In genomic region chr9:98563137-98564126, GRCm38 (mm10) we compare ENCODE assay signal across 8 mouse cellular contexts. TPM values are rescaled to one million over a fixed set of nuclear protein-coding genes. Genes with fewer than 3 reads are reported as not detected.
DNase-seq lines count a peak whose midpoint lies in the region; ATAC-seq lines count a peak whose summit lies in the region.

Gene Copb2 (plus strand): TSS chr9:98563721.

- no peaks in the 10 kb centered on the region for H3K27me3 ChIP-seq in hindbrain, embryonic 12.5 days

- H3K4me1 ChIP-seq in hindbrain, embryonic 12.5 days, result peaks cover 12% of the 10 kb centered on the region

- under 1% methylated on average over 76 of the region's 76 CpGs for WGBS in hindbrain, embryonic 12.5 days

- peak within 1 kb of the TSS; percentile 86 for H3K27ac ChIP-seq in hindbrain, embryonic 12.5 days

- H3K9ac ChIP-seq in hindbrain, embryonic 12.5 days, result peak within 1 kb of the TSS; percentile 91

- peak; percentile 98 for DNase-seq in Muller cell, postnatal 12 days (ENCODE audit: inconsistent ontology term)
- DNase-seq in cerebellum, adult 9-11 months, result peak; percentile 98
- peak; percentile 97 to 99 for DNase-seq in frontal cortex, postnatal 10 days (ENCODE audit: low spot score in 2 of 2)
- DNase-seq in layer of hippocampus, postnatal 14 days (ENCODE audit: low spot score in 2 of 2), result peak; percentile 99
- DNase-seq in lung, postnatal 14 days, result peak; percentile 99
- DNase-seq in retina, adult 2 months (ENCODE audit: low read depth, low spot score), result peak; percentile 94
- DNase-seq in thymus, postnatal 36 days, result peak; percentile 97 to 99

- peak within 1 kb of the TSS; percentile 79 for H3K4me2 ChIP-seq in hindbrain, embryonic 12.5 days (replicated peaks)

- peak; percentile 98 for ATAC-seq in hindbrain, embryonic 12.5 days (ENCODE audit: low FRiP score)

- H3K9me3 ChIP-seq in hindbrain, embryonic 12.5 days (replicated peaks), result no peaks in the 10 kb centered on the region

- peaks cover 6% of the 10 kb centered on the region; the same call in 1 of the 2 replicates for H3K36me3 ChIP-seq in hindbrain, embryonic 12.5 days

- peak within 1 kb of the TSS; percentile 86 for H3K4me3 ChIP-seq in hindbrain, embryonic 12.5 days

RNA-seq across cellular contexts. Expression of gene Copb2, which starts in this region (rescaled TPM):
- 175 and 187 TPM in 2 replicates for polyA plus RNA-seq in hindbrain, embryonic 12.5 days (2016; fragmentation: Nextera tagmentation; extraction: Ambion mirVana)
- total RNA-seq in layer of hippocampus, postnatal 14 days (2021), result 10 to 100 TPM; 93.0 to 94.0 TPM

Comparison
In these comparisons a context has a peak if more than half of its experiments do, and no peak if none do; other contexts are left out.
1. Peak in every context shown above with its lines: DNase-seq, ATAC-seq, H3K4me3 ChIP-seq and H3K27ac ChIP-seq.